Mouse (Mus musculus): ENCODE results near the gene Gm10309.

DNA sequence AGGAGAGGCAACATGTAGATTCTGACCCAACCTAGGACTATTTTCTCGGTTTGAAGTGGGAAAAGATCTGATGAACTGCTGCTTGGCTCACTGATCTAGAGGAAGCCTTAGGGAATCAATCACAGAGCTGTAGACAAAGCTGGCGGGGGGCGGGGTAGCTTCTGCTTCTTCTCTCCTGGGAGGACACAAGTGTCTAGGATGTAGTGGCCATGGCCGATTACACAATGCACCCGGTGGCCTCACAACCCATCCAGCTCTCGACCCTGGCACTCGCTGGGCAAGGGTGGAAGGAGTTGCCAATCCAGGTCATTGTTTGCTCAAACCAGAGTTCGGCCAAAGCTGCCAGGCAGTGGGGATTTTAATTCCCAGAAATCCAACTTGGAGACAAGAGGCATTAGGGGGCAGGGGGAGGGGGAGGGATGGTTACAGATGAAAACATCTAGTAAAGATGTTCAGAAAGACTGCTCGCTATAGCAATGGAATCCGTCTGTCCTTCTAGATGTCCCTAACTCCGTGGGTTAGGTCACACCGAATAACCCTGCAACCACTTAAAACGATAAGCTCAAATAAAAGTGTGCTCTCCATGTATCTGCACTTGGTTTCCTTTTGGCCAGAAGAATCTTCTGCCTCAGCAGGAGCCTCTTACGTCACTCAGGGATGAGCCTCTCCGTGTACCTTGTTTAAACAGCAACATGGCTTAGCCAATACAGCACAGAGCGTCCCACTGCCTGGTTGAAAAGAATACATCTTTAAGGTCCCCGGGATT is 27.9 kb upstream of the Gm10309 start:
- TF ChIP-seq POLR2A (IDR thresholded peaks at IDR 0.05; ENCODE audit: borderline replicate concordance, extremely low read depth, low read depth, low read length), result no peak
- no peak for TF ChIP-seq CTCF (IDR thresholded peaks at IDR 0.05; ENCODE audit: insufficient read depth, low read length)

All from lung, adult 2 months (tissue).